Mouse (Mus musculus) activated CD4-positive, CD25-positive, alpha-beta regulatory T cell, adult 4 months (primary cell): ENCODE measurements at regions not wholly inside any gene's neighbourhood (a gene's known extent, or its start where the extent isn't known, plus 50 kb on each side); places are given as distances from the start of the nearest gene placed in this dataset.

ENCODE experiments used
- ATAC-seq: one replicate; pipeline ENCODE4 v1.8.0; 2017

DNA sequence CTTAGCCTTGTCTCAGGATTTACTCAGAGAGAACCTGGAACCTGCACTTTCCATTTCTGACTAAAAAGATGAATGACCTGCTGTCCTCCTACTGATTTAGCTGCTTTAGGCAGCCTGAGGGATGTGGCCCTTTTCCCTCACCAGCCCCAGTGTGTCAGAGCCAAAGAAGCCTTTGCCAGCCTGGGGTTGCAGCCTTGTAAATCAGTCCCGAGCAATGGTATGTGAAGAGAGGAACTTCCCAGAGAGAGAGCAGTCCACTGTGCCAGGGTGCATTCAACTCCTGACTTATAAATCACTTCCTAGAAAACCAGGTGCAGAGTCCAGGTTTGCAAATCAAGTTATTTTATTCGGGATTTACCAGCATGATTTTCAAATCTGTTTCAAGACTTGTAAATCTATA is 239.5 kb upstream of the Map3k7 start:
- ATAC-seq = no peak

- no peak for ATAC-seq
Observed at GRCm38 (mm10) chr4:31727498-31728148, 236.3 kb upstream of the Map3k7 start.

- ATAC-seq = no peak
Observed at GRCm38 (mm10) chr4:31728149-31728516, 235.8 kb upstream of the Map3k7 start.

GRCm38 (mm10) chr4:31743776-31744175 is 220.1 kb upstream of the Map3k7 start:
- no peak for ATAC-seq

GRCm38 (mm10) chr4:31744431-31744830 is 219.5 kb upstream of the Map3k7 start:
- no peak for ATAC-seq

- no peak for ATAC-seq
Observed at GRCm38 (mm10) chr4:31753677-31754312, 210.1 kb upstream of the Map3k7 start.

- no peak for ATAC-seq
Observed at GRCm38 (mm10) chr4:31757126-31757525, 206.8 kb upstream of the Map3k7 start.

- no peak for ATAC-seq
Observed at GRCm38 (mm10) chr4:31760116-31760515, 203.8 kb upstream of the Map3k7 start.

- ATAC-seq = no peak
Observed at GRCm38 (mm10) chr4:31762199-31762598, 201.7 kb upstream of the Map3k7 start.

DNA sequence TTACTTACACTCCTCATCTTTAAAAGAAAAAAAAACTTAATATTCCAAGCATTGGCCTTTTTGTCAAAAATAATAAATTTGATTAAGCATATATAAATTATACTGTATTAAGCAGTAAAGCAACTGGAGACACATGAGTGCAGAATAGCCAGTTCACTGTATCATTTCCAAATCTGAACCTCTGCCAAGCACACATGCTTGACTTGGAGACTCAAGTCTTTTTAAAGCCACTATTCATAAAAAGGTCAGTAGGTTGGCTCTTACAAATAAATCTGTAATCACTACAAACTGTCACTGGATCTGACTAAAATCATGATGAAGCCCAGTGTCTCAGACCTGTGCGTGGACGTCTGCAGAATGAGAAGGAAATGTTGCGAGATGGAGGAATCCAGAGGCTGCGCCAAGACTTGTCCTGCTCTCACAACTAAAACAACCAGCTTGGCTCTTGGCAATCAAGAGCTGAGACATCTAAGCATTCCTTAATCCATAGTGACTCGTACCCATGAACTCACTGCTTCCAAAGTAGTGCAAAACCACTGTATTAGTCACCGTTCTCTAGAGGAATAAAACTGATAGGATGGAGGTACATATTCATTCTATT is 195.8 kb upstream of the Map3k7 start:
- no peak for ATAC-seq

- no peak for ATAC-seq
Observed at GRCm38 (mm10) chr4:31769325-31769724, 194.6 kb upstream of the Map3k7 start.

DNA sequence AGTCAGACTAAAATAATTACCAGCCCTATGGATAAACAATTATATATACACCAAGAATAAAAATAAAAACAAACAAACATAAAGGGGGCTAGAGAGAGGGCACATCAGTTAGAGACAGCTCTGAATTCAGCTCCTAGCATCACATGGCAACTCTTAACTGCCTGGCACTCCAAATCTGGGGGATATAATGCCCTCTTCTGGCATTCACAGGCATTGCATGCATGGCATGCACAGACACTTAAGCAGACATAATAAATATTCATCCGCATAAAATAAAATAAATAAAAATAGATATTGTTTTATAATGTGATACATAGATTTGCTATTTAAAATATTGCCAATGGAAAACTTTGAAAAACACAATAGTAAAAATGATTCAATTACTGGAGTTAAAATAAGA is 177.6 kb upstream of the Map3k7 start:
- no peak for ATAC-seq

GRCm38 (mm10) chr4:31817574-31818240 is 146.2 kb upstream of the Map3k7 start:
- ATAC-seq = no peak

DNA sequence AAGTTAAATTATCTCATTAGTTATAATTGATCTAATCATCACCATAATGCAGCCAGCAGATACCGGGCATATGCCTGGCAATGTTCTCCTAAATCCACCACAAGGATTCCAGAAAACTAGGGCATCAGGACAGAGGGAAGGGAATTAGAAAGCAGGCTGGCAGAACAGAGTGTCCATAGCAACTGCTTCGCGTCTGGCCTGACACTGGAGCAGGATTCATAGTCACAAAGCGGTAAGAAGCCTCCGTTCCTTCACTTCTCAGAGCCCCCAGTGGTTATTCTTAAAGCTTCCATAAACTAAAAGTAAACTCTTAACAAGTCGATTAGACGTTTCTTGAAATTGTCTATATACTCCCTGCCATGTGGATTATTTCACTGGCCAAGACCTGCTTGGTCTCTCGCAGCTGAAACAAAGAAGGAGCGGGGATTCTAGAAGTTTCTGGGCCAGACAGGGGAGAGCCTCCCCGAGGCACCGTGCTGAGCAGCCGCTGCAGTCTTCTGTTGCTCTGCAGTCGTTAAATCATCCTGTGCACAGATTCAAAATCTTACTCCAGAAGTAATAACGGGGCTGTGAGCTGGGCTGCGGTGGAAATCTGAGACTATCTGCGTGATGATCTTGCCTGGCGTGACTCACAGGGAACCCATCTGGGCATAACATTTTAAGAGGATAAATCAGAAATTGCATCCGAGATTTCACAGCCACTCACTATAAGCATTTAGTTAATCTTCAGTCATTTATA is 144.2 kb upstream of the Map3k7 start:
- no peak for ATAC-seq

- peak; percentile 74 for ATAC-seq
Observed at GRCm38 (mm10) chr4:31823574-31824348, 140.1 kb upstream of the Map3k7 start.

DNA sequence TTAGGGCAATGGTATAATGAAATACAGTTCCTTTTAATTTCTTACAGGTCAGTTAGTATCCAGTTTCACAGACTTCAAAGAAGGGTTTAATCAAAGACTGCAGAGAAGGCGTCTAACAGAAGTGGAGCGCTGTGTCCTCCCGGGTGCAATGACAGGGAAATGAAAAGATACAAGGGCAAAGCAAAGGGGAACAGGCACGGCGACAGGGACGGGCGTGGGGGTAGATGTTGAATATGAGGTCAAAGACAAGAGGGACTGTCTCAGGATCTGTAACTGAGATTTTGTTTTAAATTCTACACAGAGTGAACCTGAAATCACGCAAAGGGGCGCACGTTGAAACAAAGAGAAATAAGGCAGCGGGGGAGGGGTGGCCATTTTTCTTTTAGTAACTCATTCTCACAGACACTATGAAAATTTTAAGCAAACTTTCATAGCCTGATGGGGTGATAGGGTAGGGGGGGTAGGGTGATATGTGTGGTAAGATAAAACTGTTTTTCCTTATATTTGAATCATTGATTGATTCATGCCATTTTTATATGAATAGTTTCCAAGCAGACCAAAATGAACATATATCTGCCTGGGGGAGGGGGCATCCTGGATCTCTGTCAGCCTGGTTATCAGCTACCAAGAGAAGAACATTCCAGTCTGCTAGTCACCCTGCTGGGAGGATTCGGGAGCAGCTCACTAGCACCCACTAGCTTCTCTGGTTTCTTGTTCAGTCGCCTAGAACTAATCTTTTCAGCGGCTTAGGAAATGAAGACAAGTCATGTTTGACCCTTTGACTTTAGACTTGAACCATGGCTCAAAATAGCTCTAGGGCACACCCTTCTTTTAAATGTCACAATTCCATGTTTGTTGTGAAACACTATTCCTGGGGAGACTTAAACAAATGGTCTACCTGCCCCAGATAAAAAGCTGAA is 139.1 kb upstream of the Map3k7 start:
- no peak for ATAC-seq

- no peak for ATAC-seq
Observed at GRCm38 (mm10) chr4:31825438-31825830, 138.5 kb upstream of the Map3k7 start.

DNA sequence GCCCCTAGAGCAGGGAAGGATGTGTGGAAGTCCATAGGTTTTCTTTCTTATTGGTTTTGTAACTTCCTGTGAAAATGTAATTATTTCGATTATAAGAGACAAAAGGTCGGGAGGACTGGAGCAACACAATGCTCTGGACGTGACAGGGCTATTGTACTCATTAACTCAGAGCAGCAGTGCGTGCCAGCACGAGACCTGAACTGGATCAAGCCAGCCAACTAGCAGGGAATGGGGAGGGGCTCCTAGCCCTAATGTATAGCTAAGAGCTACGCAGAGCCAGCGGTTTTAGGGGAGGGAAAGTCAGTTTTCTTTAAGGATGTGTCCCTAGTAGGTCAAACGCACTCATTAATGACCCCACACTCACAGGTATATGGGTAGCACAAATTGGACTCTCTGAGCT is 137.2 kb upstream of the Map3k7 start:
- no peak for ATAC-seq

- ATAC-seq = no peak
Observed at GRCm38 (mm10) chr4:31827266-31827665, 136.6 kb upstream of the Map3k7 start.

GRCm38 (mm10) chr4:31830241-31830640 is 133.7 kb upstream of the Map3k7 start:
- no peak for ATAC-seq

DNA sequence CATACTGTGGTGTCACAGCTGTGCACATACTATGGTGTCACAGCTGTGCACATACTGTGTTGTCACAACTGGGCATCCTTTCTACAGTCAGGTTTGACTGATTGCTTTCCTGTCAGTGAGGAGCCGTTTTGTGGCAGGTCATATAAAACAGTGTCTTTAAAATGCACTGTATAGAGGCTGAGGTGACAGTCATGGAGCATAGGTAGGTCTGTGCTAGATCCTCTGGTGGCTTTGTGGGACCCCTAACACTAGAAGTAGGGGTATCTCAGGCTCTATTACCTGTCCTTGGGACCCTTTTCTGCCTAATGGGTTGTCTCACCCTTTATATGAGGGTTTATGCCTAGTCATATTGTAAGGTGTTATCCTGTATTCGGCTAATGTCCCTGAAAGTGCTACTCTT is 132.4 kb upstream of the Map3k7 start:
- ATAC-seq = no peak
